Mouse (Mus musculus) kidney, adult 2 months (tissue): Measurements from ENCODE around the gene Cpne6. TPM values are rescaled to one million over a fixed set of nuclear protein-coding genes. Genes with fewer than 3 reads are reported as not detected.

Source experiments
- DNase-seq: peaks from one replicate; pipeline ENCODE4 v3.0.0; 2021
- H3K27ac ChIP-seq: fragments of 200-500 bp; 2 replicates; pipeline ENCODE4 v1.5.1; 2012; ENCODE audit warnings: low read depth, low read length, control low read depth, inconsistent platforms; ENCODE audit not compliant: insufficient read depth
- H3K27me3 ChIP-seq: fragments of 200-500 bp; replicated peaks from 2 replicates; pipeline ENCODE4 v1.6.1; 2012; ENCODE audit warnings: mild to moderate bottlenecking, moderate library complexity, low read length, inconsistent platforms; ENCODE audit not compliant: control insufficient read depth, insufficient read depth
- H3K36me3 ChIP-seq: fragments of 200-500 bp; 2 replicates; pipeline ENCODE4 v1.6.1; 2012; ENCODE audit warnings: mild to moderate bottlenecking, moderate library complexity, low read length, inconsistent platforms; ENCODE audit not compliant: control insufficient read depth, insufficient read depth
- H3K4me1 ChIP-seq: fragments of 200-500 bp; 2 replicates; pipeline ENCODE4 v1.6.1; 2011; ENCODE audit warnings: low read length; ENCODE audit not compliant: control insufficient read depth, insufficient read depth
- H3K4me3 ChIP-seq: fragments of 200-500 bp; 2 replicates; pipeline ENCODE4 v1.5.1; 2011; ENCODE audit warnings: mild to moderate bottlenecking, low read depth, low read length, control low read depth; ENCODE audit not compliant: insufficient read depth
- CTCF ChIP-seq: fragments of 200-500 bp; conservative IDR thresholded peaks from 2 replicates; pipeline ENCODE4 v1.5.1; 2011; ENCODE audit warnings: low read depth, mild to moderate bottlenecking, control low read depth, low read length, moderate library complexity, mixed read lengths; ENCODE audit not compliant: insufficient read depth, insufficient read length
- POLR2A ChIP-seq: fragments of 200-500 bp; IDR thresholded peaks from one replicate; pipeline ENCODE4 v1.6.1; 2011; ENCODE audit warnings: low read depth, low read length, control low read depth
- WGBS: fragments of 180-500 bp; shearing (Covaris S2); methylation state at CpG from one replicate; pipeline ENCODE4 v1.1.7; 2018; 5-methylcytosine and 5-hydroxymethylcytosine counted together
- polyA plus RNA-seq: library from polyadenylated mRNA; depleted of rRNA; stranded (reverse); fragments of >200 nt; gene quantifications from 2 replicates; pipeline ENCODE4 v1.2.3, GENCODE M21; 2012

Cpne6 gene
- polyA plus RNA-seq, 1 experiment, result 0.11 TPM

DNA sequence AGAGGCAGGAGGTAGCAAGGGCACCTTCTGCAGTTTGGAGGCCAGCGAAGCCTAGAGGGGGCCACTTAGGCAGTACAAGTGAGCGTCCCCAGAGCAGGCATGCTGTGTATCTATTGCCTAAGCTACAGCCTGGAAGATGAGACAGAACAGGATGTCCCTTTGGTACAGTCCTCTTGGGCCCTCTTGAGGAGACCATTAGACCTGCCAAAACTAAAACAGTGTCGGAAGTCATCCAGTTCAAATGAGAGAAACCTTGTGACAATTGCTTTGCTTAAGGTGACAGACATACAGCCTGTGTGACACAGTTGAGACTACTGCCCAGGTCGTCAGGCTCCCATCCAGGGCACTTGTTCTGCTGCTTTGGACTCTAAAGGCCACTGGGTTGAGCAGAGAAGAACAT lies 9.4 kb downstream of the Cpne6 start:
- no peak overlapping the region for H3K27ac ChIP-seq
- no peaks in the 10 kb centered on the region for H3K36me3 ChIP-seq
- peaks cover 1% of the 10 kb centered on the region; the same call in 1 of the 2 replicates for H3K27me3 ChIP-seq
- TF ChIP-seq POLR2A (no peak), CTCF (no peak)
- WGBS, result 75% methylated on average over 4 of the region's 4 CpGs
- H3K4me3 ChIP-seq, result no peak overlapping the region
- DNase-seq, result no peak
- H3K4me1 ChIP-seq, result no peaks in the 10 kb centered on the region

- WGBS, result 2% methylated on average over 61 of the region's 61 CpGs
- no peak overlapping the region for H3K27ac ChIP-seq
- TF ChIP-seq POLR2A, result no peak
- TF ChIP-seq CTCF, result no peak
- DNase-seq, result peak; percentile 9
- H3K36me3 ChIP-seq, result no peaks in the 10 kb centered on the region
- peaks cover 1% of the 10 kb centered on the region; the same call in 1 of the 2 replicates for H3K27me3 ChIP-seq
- H3K4me3 ChIP-seq, result peak overlapping the region; percentile 20; the same call in 1 of the 2 replicates
- H3K4me1 ChIP-seq, result no peaks in the 10 kb centered on the region
Measured at GRCm38 (mm10) chr14:55520451-55521361, 10.5 kb downstream of the Cpne6 start.

DNA sequence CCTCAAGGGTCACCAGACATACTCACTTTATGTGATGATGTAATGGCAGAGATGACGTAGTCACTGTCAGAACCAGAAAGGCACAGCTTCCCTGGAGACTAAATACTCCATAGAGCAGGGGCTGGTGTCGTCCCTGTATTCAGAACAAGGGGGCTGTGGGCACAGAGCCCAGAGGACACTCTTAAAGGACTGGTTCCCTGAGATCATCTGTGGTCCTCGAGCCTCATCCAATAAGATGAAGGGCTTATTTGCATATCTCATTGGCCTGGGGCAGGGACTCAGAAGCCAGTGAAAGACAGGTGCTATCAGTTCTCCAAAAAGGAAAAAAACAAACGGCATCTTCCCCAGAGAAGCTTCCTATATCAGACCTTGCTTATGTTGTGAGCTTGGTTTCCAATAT lies 13.8 kb downstream of the Cpne6 start:
- no peak overlapping the region for H3K4me3 ChIP-seq
- no peak for DNase-seq
- 55% methylated on average over 4 of the region's 4 CpGs for WGBS
- no peaks in the 10 kb centered on the region for H3K36me3 ChIP-seq
- peaks cover 1% of the 10 kb centered on the region; the same call in 1 of the 2 replicates for H3K27me3 ChIP-seq
- TF ChIP-seq POLR2A (no peak), CTCF (no peak)
- no peak overlapping the region for H3K27ac ChIP-seq
- no peaks in the 10 kb centered on the region for H3K4me1 ChIP-seq

GRCm38 (mm10) chr14:55524785-55525184 lies 14.5 kb downstream of the Cpne6 start, which contains the start of gene Nrl:
Gene Nrl (minus strand): TSS chr14:55524981.
- Histone ChIP-seq H3K27ac (no peak within 1 kb of the TSS), H3K27me3 (peaks cover 1% of the 10 kb centered on the region; the same call in 1 of the 2 replicates), H3K4me1 (no peaks in the 10 kb centered on the region), H3K4me3 (no peak within 1 kb of the TSS), H3K36me3 (no peaks in the 10 kb centered on the region)
- 43% methylated on average over 8 of the region's 8 CpGs for WGBS
- no peak for TF ChIP-seq CTCF
- no peak for TF ChIP-seq POLR2A
- no peak for DNase-seq

DNA sequence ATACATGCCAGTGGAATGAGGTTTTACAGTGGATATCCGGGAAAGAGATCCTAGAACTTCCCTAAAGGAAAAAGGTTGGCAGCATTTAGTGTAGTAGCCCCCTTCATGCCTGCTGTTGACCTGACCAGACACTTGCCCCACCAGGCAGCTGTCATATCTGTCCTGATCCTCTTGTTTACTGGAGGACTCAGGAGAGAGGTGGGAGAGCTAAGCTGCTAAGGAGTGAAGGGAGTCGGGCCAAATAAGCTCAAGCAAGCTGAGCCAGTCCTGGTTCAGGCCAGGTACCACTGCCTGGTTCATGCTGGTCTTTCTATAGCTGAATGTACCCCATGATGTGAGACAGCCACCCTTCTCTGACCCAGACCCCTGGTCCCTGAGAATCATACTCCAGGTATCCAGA lies 16.4 kb downstream of the Cpne6 start:
- Histone ChIP-seq H3K4me3 (no peak overlapping the region), H3K36me3 (no peaks in the 10 kb centered on the region), H3K27ac (no peak overlapping the region), H3K27me3 (no peaks in the 10 kb centered on the region), H3K4me1 (no peaks in the 10 kb centered on the region)
- 83% methylated on average over 2 of the region's 2 CpGs for whole genome bisulfite sequencing
- TF ChIP-seq POLR2A, result no peak
- TF ChIP-seq CTCF, result no peak
- no peak for DNase-seq

GRCm38 (mm10) chr14:55527940-55528339 lies 17.7 kb downstream of the Cpne6 start:
- H3K4me3 ChIP-seq, result no peak overlapping the region
- no peak overlapping the region for H3K27ac ChIP-seq
- no peaks in the 10 kb centered on the region for H3K4me1 ChIP-seq
- no peaks in the 10 kb centered on the region for H3K27me3 ChIP-seq
- no peaks in the 10 kb centered on the region for H3K36me3 ChIP-seq
- peak; percentile 58 for DNase-seq
- 16% methylated on average over 3 of the region's 3 CpGs for WGBS
- TF ChIP-seq CTCF, result peak; percentile 45
- no peak for TF ChIP-seq POLR2A

GRCm38 (mm10) chr14:55536116-55536745 lies 26.0 kb downstream of the Cpne6 start:
- WGBS, result 55% methylated on average over 6 of the region's 6 CpGs

More at GRCm38 (mm10) chr14:55536116-55536745, 26.0 kb downstream of the Cpne6 start:
- Histone ChIP-seq H3K4me3 (no peak overlapping the region), H3K27me3 (no peaks in the 10 kb centered on the region), H3K27ac (no peak overlapping the region), H3K4me1 (no peaks in the 10 kb centered on the region), H3K36me3 (no peaks in the 10 kb centered on the region)
- no peak for TF ChIP-seq POLR2A
- TF ChIP-seq CTCF, result peak; percentile 79
- DNase-seq, result peak; percentile 52
